Mouse (Mus musculus) lung, adult 2 months (tissue): ENCODE measurements around the gene Apbb1ip.

Experiments
- CTCF ChIP-seq: fragments of 200-500 bp; IDR thresholded peaks from 2 replicates; pipeline ENCODE4 v1.5.1; 2011; ENCODE audit warnings: mild to moderate bottlenecking, low read length, control low read depth; ENCODE audit not compliant: insufficient read depth
- POLR2A ChIP-seq: fragments of 200-500 bp; IDR thresholded peaks from 2 replicates; pipeline ENCODE4 v1.6.1; 2011; ENCODE audit warnings: low read depth, mild to moderate bottlenecking, control low read depth, low read length, borderline replicate concordance; ENCODE audit errors: extremely low read depth

GRCm38 (mm10) chr2:22741222-22741621 is 32.7 kb upstream of the Apbb1ip start:
- TF ChIP-seq POLR2A (no peak), CTCF (peak; percentile 32)
